In genomic region chr6:88895943-88896342, GRCm38 (mm10) we compare ENCODE assay signal across 19 mouse cellular contexts. TPM values are rescaled to one million over a fixed set of nuclear protein-coding genes. Genes with fewer than 3 reads are reported as not detected.
DNase-seq lines count a peak whose midpoint lies in the region; ATAC-seq and TF ChIP-seq lines count a peak whose summit lies in the region.
"Had no signal": no experiment of that assay in that cellular context is flagged by ENCODE, and none has a peak within 500 bp of the region (broad histone marks: within the 10 kb centered on the region; RNA-seq: fewer than 3 reads in every experiment).

No protein-coding gene starts in this region.

- H3K4me1 ChIP-seq in G1E (ENCODE audit: insufficient read depth, low read depth, low read length): peaks cover 79% of the 10 kb centered on the region
- H3K4me1 ChIP-seq in liver, embryonic 11.5 days (replicated peaks; ENCODE audit: control insufficient read depth, insufficient read depth, low read length): peaks cover 20% of the 10 kb centered on the region

- intact Hi-C loops in gastrocnemius, adult 2 months (cut with DNase I): no loop called here

- no peak for DNase-seq in gastrocnemius, adult 2 months
- DNase-seq in gastrocnemius, postnatal 4 days (ENCODE audit: low spot score in 2 of 2): no peak
- DNase-seq in 416B (ENCODE audit: low read depth): peak; percentile 33
- no peak for DNase-seq in G1E (ENCODE audit: low spot score)
- no peak for DNase-seq in liver, embryonic 11.5 days (ENCODE audit: low spot score)
- no peak for DNase-seq in natural killer cell, adult 2 months (ENCODE audit: low spot score in 2 of 2)
- DNase-seq in adrenal gland, adult 8-10 months: no peak
- no peak for DNase-seq in urinary bladder, postnatal 25 days (ENCODE audit: low spot score)
- DNase-seq: cerebellum, postnatal 25 days; gastrocnemius, postnatal 25 days; kidney, postnatal 14 days; layer of hippocampus, postnatal 36 days; lung, adult 18-20 months; thymus, postnatal 36 days had no signal

- peak overlapping the region; percentile 82 for H3K4me2 ChIP-seq in liver, embryonic 11.5 days

- peak; percentile 13; the same call in 1 of the 2 replicates for TF ChIP-seq CTCF in gastrocnemius, adult 2 months (IDR thresholded peaks at IDR 0.05)
- TF ChIP-seq CTCF in G1E (IDR thresholded peaks at IDR 0.05; ENCODE audit: low read depth, low read length): no peak

- peaks cover 71% of the 10 kb centered on the region for H3K36me3 ChIP-seq in G1E (replicated peaks)
- H3K36me3 ChIP-seq in liver, embryonic 11.5 days (ENCODE audit: control insufficient read depth, insufficient read depth, low read length): peaks cover 53% of the 10 kb centered on the region

- H3K27ac ChIP-seq in gastrocnemius, adult 2 months: no peak overlapping the region
- no peak overlapping the region for H3K27ac ChIP-seq in liver, embryonic 11.5 days (ENCODE audit: low read depth, low read length)
- H3K27ac ChIP-seq: embryonic facial prominence, embryonic 13.5 days; stomach, embryonic 15.5 days had no signal

- WGBS in liver, embryonic 11.5 days: 79% methylated on average over 6 of the region's 6 CpGs

- H3K9me3 ChIP-seq in G1E (replicated peaks): no peaks in the 10 kb centered on the region
- no peaks in the 10 kb centered on the region for H3K9me3 ChIP-seq in liver, embryonic 11.5 days (ENCODE audit: control insufficient read depth, low read length)
- H3K9me3 ChIP-seq: embryonic facial prominence, embryonic 13.5 days; megakaryocyte, embryonic 14.5 days; stomach, embryonic 15.5 days had no signal

- H3K4me3 ChIP-seq in gastrocnemius, adult 2 months: no peak overlapping the region
- H3K4me3 ChIP-seq in G1E (ENCODE audit: low read depth, low read length): peak overlapping the region; percentile 90; the same call in 1 of the 2 replicates
- H3K4me3 ChIP-seq in liver, embryonic 11.5 days (ENCODE audit: low read depth, low read length): no peak overlapping the region
- H3K4me3 ChIP-seq: megakaryocyte, embryonic 14.5 days had no signal

- no peak overlapping the region for H3K9ac ChIP-seq in liver, embryonic 11.5 days (ENCODE audit: low read depth, low read length)
- H3K9ac ChIP-seq: stomach, embryonic 15.5 days had no signal

- H3K27me3 ChIP-seq in G1E (ENCODE audit: insufficient read depth, low read length): no peaks in the 10 kb centered on the region
- no peaks in the 10 kb centered on the region for H3K27me3 ChIP-seq in liver, embryonic 11.5 days (replicated peaks; ENCODE audit: control insufficient read depth, insufficient read depth, low read length)
- H3K27me3 ChIP-seq: embryonic facial prominence, embryonic 13.5 days; megakaryocyte, embryonic 14.5 days; stomach, embryonic 15.5 days had no signal

- ATAC-seq in G1E (ENCODE audit: extremely low read depth, insufficient number of reproducible peaks, low FRiP score, poor library complexity, severe bottlenecking): no peak
- ATAC-seq in liver, embryonic 11.5 days (replicated peaks; ENCODE audit: low FRiP score): no peak
- ATAC-seq: forebrain, embryonic 16.5 days; hindbrain, embryonic 16.5 days had no signal

RNA-seq across cellular contexts. Expression of gene Mcm2, which starts 2.6 kb away (rescaled TPM):
- 1 to 10 TPM; 6.6 to 7.5 TPM for total RNA-seq in gastrocnemius, adult 2 months (2021)
- total RNA-seq in gastrocnemius, postnatal 4 days (2021): 10 to 100 TPM; 37.2 to 44.3 TPM
- total RNA-seq in G1E (2014; fragmentation: Nextera tagmentation) (146 and 149 TPM in 2 replicates), G1E (2017) (171 and 181 TPM in 2 replicates)
- polyA plus RNA-seq in G1E (2012): 1,259 and 1,797 TPM in 2 replicates
- 254 and 284 TPM in 2 replicates for polyA plus RNA-seq in liver, embryonic 11.5 days (2014; fragmentation: Nextera tagmentation; extraction: Ambion mirVana)
- 10 to 100 TPM; 26.9 to 51.6 (median 35.2) TPM for total RNA-seq in adrenal gland, adult 8-10 months (2022)

RNA-seq across cellular contexts. Expression of gene Tpra1, which starts 6.1 kb away (rescaled TPM):
- total RNA-seq in gastrocnemius, adult 2 months (2021): 10 to 100 TPM; 25.5 to 26.1 TPM
- 10 to 100 TPM; 23.4 to 27.2 TPM for total RNA-seq in gastrocnemius, postnatal 4 days (2021)
- 28.8 and 30.5 TPM in 2 replicates for total RNA-seq in G1E (2014; fragmentation: Nextera tagmentation)
- total RNA-seq in G1E (2017): 25.9 and 33.6 TPM in 2 replicates
- 70.6 and 76.8 TPM in 2 replicates for polyA plus RNA-seq in G1E (2012)
- polyA plus RNA-seq in liver, embryonic 11.5 days (2014; fragmentation: Nextera tagmentation; extraction: Ambion mirVana): 55.1 and 56.7 TPM in 2 replicates
- total RNA-seq in adrenal gland, adult 8-10 months (2022): 100 to 1,000 TPM; 122 to 168 (median 148) TPM

RNA-seq across cellular contexts. Expression of gene Podxl2, which starts 21.1 kb away (rescaled TPM):
- 10 to 100 TPM; 48.5 to 55.1 TPM for total RNA-seq in gastrocnemius, adult 2 months (2021)
- total RNA-seq in gastrocnemius, postnatal 4 days (2021): 10 to 100 TPM; 73.0 to 75.8 TPM
- total RNA-seq in G1E (2014; fragmentation: Nextera tagmentation) (not detected in 2 replicates), G1E (2017) (0.27 TPM in 1 of 2 replicates, not detected in the other)
- 0.19 TPM in 1 of 2 replicates, not detected in the other for polyA plus RNA-seq in G1E (2012)
- polyA plus RNA-seq in liver, embryonic 11.5 days (2014; fragmentation: Nextera tagmentation; extraction: Ambion mirVana): 9.1 and 10.7 TPM in 2 replicates
- 100 to 1,000 TPM in 2 of 4 experiments, 10 to 100 TPM in 2; 40.6 to 123 (median 83.0) TPM for total RNA-seq in adrenal gland, adult 8-10 months (2022)

RNA-seq across cellular contexts. Expression of gene Abtb1, which starts 54.2 kb away (rescaled TPM):
- total RNA-seq in gastrocnemius, adult 2 months (2021): 10 to 100 TPM; 16.9 to 22.7 TPM
- 10 to 100 TPM; 18.8 to 20.1 TPM for total RNA-seq in gastrocnemius, postnatal 4 days (2021)
- total RNA-seq in G1E (2014; fragmentation: Nextera tagmentation) (9.6 and 17.5 TPM in 2 replicates), G1E (2017) (40.3 and 50.3 TPM in 2 replicates)
- 18.0 and 22.2 TPM in 2 replicates for polyA plus RNA-seq in G1E (2012)
- polyA plus RNA-seq in liver, embryonic 11.5 days (2014; fragmentation: Nextera tagmentation; extraction: Ambion mirVana): 24.9 and 26.7 TPM in 2 replicates
- 10 to 100 TPM; 32.5 to 43.7 (median 39.8) TPM for total RNA-seq in adrenal gland, adult 8-10 months (2022)

Comparison
In these comparisons a context has a peak if more than half of its experiments do, and no peak if none do; other contexts are left out.
1. RNA of gene Podxl2, which starts 21.1 kb away (total RNA-seq): 40.6 to 123 TPM in adrenal gland, adult 8-10 months, 73.0 to 75.8 TPM in gastrocnemius, postnatal 4 days and 48.5 to 55.1 TPM in gastrocnemius, adult 2 months; 0.27 TPM in G1E; every median in the first group is over 10 times any median in the second.